Mouse (Mus musculus): ENCODE results near the gene Gsdma. TPM values are rescaled to one million over a fixed set of nuclear protein-coding genes. Genes with fewer than 3 reads are reported as not detected.
"Not testable (repeated sequence)": the region's sequence is repeated elsewhere in the genome, so short reads cannot be mapped to it uniquely, and the experiment has no call there.

Gsdma gene
- total RNA-seq, 2 experiments from 2014 or later, result 0.13 to 0.16 TPM

GRCm38 (mm10) chr11:98702323-98702722 lies 38.2 kb downstream of the Gsdma start:
- intact Hi-C loops (cut with DNase I), result loop anchor here (5.0 kb wide), 1 partner anchor 210 kb away; no protein-coding TSS in a partner anchor
- no peak for DNase-seq (ENCODE audit: extremely low spot score in 1 of 2, low spot score in 2 of 2)

- intact Hi-C loops (cut with DNase I), result no loop called here
- DNase-seq (ENCODE audit: extremely low spot score in 1 of 2, low spot score in 2 of 2), result no peak
These were observed 40.9 kb downstream of the Gsdma start for GRCm38 (mm10) chr11:98705021-98705420.

GRCm38 (mm10) chr11:98707401-98708281 lies 43.5 kb downstream of the Gsdma start:
- intact Hi-C loops (cut with DNase I), result no loop called here
- DNase-seq (ENCODE audit: extremely low spot score in 1 of 2, low spot score in 2 of 2), result peak in 1 of 2 experiments; percentile 85

GRCm38 (mm10) chr11:98708282-98708956 lies 44.3 kb downstream of the Gsdma start:
- DNase-seq (ENCODE audit: extremely low spot score in 1 of 2, low spot score in 2 of 2), result no peak

GRCm38 (mm10) chr11:98709001-98709741 lies 45.0 kb downstream of the Gsdma start:
- peak in 1 of 2 experiments; percentile 63 for DNase-seq (ENCODE audit: extremely low spot score in 1 of 2, low spot score in 2 of 2)
- intact Hi-C loops (cut with DNase I), result no loop called here

More at GRCm38 (mm10) chr11:98708282-98708956, 44.3 kb downstream of the Gsdma start:
- intact Hi-C loops (cut with DNase I), result no loop called here

- intact Hi-C loops (cut with DNase I), result loop anchor here (5.0 kb wide), 1 partner anchor 77 kb away; no protein-coding TSS in a partner anchor
- peak; percentile 65 to 87 for DNase-seq (ENCODE audit: extremely low spot score in 1 of 2, low spot score in 2 of 2)
These were observed 46.4 kb downstream of the Gsdma start for GRCm38 (mm10) chr11:98710416-98711045.

GRCm38 (mm10) chr11:98711046-98711434 lies 46.9 kb downstream of the Gsdma start:
- no peak for DNase-seq (ENCODE audit: extremely low spot score in 1 of 2, low spot score in 2 of 2)
- intact Hi-C loops (cut with DNase I), result loop anchor here (5.0 kb wide), 1 partner anchor 76 kb away; no protein-coding TSS in a partner anchor

GRCm38 (mm10) chr11:98712009-98712408 lies 47.9 kb downstream of the Gsdma start:
- intact Hi-C loops (cut with DNase I), result loop anchor here (5.0 kb wide), 1 partner anchor 75 kb away; no protein-coding TSS in a partner anchor
- DNase-seq (ENCODE audit: extremely low spot score in 1 of 2, low spot score in 2 of 2), result not testable (repeated sequence)

GRCm38 (mm10) chr11:98713703-98714102 lies 49.6 kb downstream of the Gsdma start:
- intact Hi-C loops (cut with DNase I), result loop anchor here (5.0 kb wide), 1 partner anchor 74 kb away; no protein-coding TSS in a partner anchor

GRCm38 (mm10) chr11:98715946-98716345 lies 51.8 kb downstream of the Gsdma start:
- no peak for DNase-seq (ENCODE audit: extremely low spot score in 1 of 2, low spot score in 2 of 2)
- intact Hi-C loops (cut with DNase I), result loop anchor here (5.0 kb wide), 1 partner anchor 46 kb away; no protein-coding TSS in a partner anchor

More at GRCm38 (mm10) chr11:98713703-98714102, 49.6 kb downstream of the Gsdma start:
- DNase-seq (ENCODE audit: extremely low spot score in 1 of 2, low spot score in 2 of 2), result no peak

- intact Hi-C loops (cut with DNase I), result loop anchor here (5.0 kb wide), 1 partner anchor 44 kb away; no protein-coding TSS in a partner anchor
- peak; percentile 79 to 85 for DNase-seq (ENCODE audit: extremely low spot score in 1 of 2, low spot score in 2 of 2)
These were observed 53.8 kb downstream of the Gsdma start for GRCm38 (mm10) chr11:98717904-98718303.

- no peak for DNase-seq (ENCODE audit: extremely low spot score in 1 of 2, low spot score in 2 of 2)
- intact Hi-C loops (cut with DNase I), result no loop called here
These were observed 56.6 kb downstream of the Gsdma start for GRCm38 (mm10) chr11:98720756-98721155.

GRCm38 (mm10) chr11:98721458-98722226 lies 57.5 kb downstream of the Gsdma start:
- intact Hi-C loops (cut with DNase I), result no loop called here
- DNase-seq (ENCODE audit: extremely low spot score in 1 of 2, low spot score in 2 of 2), result peak; percentile 64 to 67

- intact Hi-C loops (cut with DNase I), result no loop called here
- DNase-seq (ENCODE audit: extremely low spot score in 1 of 2, low spot score in 2 of 2), result no peak
These were observed 58.9 kb downstream of the Gsdma start for GRCm38 (mm10) chr11:98723098-98723497.

- intact Hi-C loops (cut with DNase I), result no loop called here
- no peak for DNase-seq (ENCODE audit: extremely low spot score in 1 of 2, low spot score in 2 of 2)
These were observed 61.9 kb downstream of the Gsdma start for GRCm38 (mm10) chr11:98725926-98726506.

Data from left cerebral cortex, postnatal 10 days (tissue).